Mouse (Mus musculus) adrenal gland, adult (tissue): ENCODE measurements at regions not wholly inside any gene's neighbourhood (a gene's known extent, or its start where the extent isn't known, plus 50 kb on each side); places are given as distances from the start of the nearest gene placed in this dataset.
A peak's percentile ranks its signal among the peaks of the same experiment; 100 is the strongest.
"Not testable (repeated sequence)": the region's sequence is repeated elsewhere in the genome, so short reads cannot be mapped to it uniquely, and the experiment has no call there.

Source experiments
- DNase-seq, 2 experiments: peaks; one replicate each; pipeline ENCODE4 v3.0.0; 2022 to 2023; ENCODE audit warnings: low spot score in 1 of 2; ENCODE audit not compliant: inconsistent age in 2 of 2

DNA sequence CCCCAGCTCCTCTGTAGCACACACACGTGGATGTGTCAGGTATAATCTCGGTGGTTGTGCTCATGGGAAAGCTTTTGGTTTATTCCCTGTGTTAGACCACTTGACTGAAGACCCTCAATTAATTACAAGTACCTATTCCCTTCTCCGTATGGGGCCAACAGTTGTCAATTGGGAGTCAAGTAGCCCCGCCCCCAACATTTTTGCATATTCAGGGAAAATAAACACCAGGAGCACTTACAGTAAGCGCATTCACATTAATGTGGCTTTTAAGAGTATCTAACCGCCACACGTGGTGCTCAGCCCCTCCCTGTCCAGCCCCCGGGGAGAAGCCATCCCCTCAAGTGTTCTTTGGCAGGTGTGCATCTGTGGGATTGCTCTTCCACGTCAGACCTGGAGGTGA lies 223.9 kb downstream of the Tpra1 start:
- no peak for DNase-seq

DNA sequence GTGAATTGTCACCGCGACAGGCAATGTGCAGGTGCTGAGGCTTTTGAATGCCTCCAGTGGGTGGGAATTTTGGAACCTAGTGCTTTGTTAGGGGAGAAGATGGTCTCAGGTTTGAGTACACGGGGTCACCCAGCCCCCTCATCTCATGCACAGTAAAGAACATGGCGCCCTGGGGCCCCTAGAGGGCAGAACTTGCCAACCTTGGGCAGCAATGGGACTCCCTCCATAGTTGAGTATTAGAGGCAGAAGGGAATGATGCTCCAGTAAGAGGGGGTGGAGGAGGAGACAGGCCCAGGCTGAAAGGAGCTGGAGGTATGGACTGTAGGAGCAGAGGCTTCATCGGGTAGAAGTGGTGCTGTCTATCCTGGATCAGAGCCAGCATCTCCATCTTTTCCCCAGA lies 226.1 kb downstream of the Tpra1 start:
- not testable (repeated sequence) for DNase-seq

DNA sequence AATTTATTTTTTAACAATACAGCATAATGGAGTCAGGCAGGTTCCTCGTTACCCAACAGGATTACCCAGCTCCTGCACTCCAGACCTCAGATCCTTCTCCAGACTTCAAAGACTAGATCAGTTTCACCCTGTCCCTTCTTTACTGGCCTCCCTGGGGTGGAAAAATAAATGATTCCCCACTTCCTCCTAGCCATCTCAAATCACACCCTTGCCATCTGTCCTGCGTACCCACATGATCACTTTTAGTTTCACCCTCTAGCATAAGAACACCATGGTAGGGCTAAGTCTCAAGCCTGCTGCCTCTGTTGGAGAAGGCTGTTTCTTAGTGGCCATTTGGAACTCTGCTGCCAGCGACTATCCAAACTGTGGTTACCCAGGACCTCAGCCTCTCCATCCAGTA lies 222.0 kb downstream of the Plxna1 start:
- no peak for DNase-seq

DNA sequence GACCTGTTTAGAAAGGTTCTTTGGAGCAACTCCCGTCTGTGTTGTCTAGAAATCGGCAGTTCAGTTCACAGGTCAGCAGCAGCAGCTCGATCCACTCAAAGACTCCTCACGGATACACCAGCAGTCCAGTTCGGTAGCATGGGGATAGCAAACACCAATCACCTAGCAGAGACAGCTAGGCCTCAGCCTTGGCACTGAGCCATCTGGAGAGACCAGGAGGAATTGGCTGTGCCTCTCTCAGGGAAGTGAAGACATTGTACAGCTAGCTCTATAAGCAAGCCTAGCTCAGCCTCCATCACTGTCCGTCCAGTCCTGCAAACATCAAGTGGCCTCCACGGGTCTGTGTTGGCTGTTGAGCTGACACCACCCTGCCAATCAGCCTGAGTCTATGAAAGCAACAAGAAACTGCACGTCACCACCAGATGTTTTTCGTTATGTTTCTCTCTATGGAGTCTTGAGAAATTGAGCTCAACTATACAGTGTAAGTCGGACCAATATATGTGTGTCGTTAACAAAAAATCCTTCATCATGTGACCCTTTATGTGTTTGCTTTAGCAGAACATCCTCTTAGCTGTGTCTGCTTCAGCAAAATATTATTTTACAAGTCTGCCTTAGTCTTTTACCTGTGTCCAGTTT lies 209.3 kb downstream of the Plxna1 start:
- no peak for DNase-seq

DNA sequence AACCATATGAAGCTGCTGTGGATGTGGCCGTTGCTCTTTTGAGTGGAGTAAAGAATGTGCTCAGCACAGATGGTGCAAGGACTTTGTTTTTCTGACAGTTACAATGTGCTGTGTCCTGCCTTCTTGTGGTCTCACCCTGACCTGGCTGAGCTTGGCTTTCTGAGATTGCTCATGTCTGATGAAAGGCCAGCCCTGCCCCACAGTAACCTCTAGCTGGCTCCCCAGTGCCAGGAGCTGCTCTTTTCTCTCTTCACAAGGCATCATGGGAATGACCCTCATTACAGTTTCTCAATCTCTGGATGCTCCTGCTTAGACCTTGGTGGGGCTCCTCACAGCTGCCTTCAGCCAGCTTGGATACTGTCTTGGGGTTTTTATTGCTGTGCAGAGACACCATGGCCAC lies 204.9 kb downstream of the Plxna1 start:
- DNase-seq, result peak in 1 of 2 experiments; percentile 75

DNA sequence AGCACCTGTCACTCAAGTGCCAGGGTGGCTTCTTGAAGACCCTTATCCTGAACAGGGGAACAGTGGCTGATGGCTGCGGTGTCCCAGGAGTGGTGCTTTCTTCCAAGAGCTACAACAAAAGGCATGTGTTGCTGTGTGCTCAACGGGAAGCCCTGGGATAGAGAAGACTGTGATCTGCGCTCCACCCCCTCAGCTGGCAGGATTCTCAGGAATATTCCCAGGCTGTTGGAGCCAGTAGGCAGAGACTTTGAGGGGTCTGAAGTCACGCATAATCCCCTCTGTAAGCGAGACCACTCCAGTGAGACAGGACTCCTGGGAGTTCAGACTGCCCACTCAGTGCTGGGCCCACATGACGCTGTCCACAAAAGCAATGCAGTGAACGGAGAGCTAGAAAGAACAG lies 202.4 kb downstream of the Plxna1 start:
- DNase-seq, result no peak

DNA sequence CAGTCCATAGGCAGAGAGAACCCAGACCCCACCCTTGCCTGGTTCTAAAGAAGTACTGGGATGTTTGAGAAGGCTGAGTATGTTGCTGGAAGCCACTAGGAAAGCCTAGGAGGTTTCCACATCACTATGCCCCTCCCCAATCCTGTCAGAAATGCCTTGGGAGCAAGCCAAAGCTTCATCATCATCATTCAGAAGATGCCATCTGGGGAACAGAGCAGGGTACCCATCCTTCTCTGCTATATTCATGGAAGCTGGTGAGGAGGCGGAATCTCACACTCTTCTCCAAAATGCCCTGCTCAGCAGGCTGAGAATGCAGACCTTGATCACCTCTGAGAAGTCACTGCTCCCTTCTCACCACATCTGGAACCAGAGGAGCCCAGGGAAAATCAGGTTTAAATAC lies 200.7 kb downstream of the Plxna1 start:
- DNase-seq, result no peak

DNA sequence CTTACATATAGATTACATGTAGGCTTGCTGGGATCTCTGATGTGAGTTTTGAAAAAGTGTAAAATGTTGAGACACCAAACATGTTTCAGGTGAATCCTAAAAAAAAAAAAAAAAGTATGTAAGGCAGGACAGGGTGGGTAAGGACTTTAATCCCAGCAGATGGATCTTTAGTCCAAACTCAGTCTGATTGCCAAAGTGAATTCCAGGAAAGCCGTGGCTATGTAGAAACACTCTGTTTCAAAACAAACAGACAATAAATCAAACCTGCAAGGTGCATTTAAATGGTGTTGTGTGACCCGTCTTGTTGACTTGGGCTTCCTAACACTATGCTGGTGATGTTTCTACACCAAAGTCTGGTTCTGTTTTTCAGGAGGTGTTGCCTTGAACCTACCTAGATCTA lies 192.9 kb downstream of the Plxna1 start:
- no peak for DNase-seq

DNA sequence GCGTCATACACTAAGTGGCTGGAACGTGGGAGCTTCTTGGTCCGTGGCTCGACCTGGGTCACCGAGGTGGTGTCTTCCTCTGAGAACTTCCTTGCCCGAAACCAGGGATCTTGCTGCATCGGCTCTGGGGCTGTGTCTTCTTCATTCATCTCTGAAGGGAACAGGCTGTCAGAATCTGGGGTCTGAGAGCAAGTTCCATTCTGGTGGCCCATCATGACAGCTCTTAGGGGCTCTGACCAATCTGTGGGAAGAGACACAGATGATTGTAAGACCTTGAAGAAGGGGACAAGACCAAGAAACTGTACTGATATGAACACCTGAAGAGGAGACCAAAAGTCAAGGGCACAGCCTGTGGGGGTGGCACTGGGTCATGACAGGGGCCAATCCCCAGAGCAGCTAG lies 177.5 kb downstream of the Plxna1 start:
- DNase-seq, result not testable (repeated sequence)

DNA sequence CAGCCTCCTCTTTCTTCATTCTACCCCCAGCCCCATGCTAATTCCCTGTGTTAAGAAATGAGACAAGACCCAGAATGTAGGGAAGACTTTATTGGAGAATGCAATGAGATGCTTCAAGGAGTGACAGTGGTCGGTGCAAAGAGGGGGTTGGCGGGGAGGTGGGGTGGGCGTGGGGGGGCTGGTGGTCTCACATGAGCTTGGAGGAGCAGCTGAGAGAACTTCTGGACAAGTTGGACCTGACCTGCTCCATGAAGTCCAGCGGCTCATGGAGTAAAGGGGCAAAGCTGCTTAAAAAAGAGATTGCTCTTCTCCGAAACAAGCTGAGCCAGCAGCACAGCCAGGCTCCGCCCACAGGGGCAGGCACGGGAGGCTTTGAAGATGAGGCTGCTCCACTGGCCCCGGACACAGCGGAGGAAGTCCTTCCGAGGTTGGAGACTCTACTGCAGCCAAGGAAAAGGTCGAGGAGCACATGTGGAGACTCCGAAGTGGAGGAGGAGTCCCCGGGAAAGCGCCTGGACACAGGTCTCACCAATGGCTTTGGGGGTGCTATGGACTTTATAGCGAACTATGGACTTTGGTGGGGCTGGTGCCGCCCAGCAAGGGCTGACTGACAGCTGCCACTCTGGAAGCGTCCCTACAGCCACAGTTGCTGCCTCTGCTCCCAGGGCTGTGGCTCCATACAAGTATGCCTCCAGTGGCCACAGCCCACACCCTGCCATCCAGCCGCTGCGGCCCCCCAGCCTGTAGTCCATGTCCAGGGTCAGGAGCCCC lies 161.7 kb downstream of the Plxna1 start:
- not testable (repeated sequence) for DNase-seq

DNA sequence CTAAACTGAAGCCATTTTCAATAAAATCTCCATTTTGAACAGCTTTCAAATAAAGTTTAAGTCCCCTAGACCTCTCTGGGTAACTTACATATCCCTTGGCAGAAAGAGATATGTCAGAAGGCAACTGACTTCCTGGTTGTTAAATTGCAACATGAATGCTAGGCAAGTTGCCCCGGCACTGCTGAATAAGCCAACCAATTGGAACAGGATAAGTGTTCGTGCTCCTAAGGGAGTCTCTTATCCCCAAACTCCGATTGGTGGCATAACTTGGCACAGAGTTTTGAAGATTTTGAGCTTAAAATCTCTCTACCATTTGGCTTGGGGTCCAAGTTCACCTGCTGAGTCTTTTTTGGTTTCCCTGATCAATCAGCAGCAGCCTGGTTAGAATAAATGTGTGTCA lies 147.4 kb downstream of the Plxna1 start:
- peak in 1 of 2 experiments; percentile 60 for DNase-seq

DNA sequence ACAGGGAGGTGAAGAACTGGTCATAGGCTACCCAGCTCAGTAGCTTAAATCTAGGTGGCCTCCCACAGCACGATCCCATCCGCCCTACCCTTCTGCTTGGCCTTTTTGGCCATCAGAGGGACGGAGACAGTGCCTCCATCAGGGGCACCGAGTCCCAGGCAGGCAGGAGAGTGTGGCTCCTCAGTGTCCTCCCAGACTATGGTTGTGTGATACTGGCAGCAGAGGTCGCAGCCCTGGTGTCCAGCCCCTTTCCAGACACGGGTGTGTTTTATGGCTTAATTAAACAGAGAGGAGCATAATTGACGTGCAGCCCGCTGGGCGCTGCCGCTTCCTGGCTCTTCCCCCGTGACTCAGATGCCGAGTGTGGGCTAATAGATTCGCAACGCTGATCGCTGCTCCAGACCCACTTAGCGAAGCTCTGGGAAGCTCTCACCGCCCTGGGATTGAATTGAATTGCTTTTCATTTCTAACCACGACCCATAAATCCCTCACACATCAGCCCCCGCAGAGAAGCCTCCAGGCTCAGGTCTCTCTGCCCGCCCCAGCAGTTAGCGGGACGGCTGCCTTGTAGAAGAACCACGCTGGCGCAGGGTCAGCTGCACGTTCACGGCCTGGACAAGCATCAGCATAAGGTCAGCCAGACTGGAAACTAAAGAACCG lies 126.9 kb downstream of the Plxna1 start:
- peak; percentile 46 to 73 for DNase-seq

DNA sequence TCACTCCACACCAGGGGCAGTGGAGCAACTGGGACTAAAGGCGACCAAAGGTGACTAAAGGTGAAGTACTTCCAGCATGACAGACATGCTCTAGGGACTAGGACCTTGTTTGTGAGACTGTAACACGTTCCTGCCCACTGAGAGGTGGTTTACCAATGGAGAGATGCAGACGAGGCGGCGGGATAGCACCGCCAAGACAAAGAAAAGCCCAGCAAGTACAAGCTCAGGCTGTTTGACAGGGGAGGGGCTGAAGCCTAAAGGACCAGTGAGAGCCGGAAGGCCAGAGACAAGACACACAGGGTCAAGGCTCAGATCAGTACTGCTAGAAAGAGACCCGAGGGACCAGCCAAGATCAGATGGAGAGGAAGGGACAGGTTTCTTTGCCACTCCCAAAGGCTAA lies 126.2 kb downstream of the Plxna1 start:
- no peak for DNase-seq

DNA sequence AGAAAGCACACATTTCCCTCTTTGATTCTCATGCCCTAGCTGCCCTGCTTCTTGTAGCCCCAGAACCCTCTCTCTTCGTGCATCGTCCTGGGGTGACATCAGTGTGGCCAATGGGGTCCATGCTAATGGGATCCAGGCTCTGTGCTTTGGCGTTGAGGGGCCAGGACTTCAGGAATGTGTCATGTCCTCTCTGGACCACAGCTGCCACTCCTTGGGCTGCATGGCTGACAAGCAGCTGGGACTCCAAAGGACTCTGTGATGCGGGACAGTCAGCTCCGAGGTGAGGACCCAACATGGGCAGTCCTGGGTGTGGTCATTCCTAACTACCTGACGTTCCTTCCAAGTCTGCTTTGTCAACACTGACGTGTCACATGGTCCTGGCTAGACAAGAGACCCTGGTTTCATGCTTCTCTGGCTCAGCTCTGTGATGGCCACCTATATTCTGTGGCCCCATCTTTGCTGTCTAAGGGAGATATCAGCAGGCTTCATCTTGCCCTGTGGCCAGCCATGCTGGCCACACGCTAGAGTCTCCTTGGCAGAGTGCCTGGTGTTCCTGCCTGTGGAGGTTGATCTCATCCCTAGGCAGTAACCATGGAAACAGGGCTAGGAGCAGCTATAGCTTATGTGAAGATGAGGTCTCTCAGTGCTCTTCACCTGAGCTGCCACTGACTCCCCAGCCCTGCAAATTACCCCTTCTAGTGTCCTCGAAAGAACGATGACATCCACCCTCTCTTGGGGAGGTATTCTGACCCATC lies 125.4 kb downstream of the Plxna1 start:
- peak; percentile 32 to 60 for DNase-seq

DNA sequence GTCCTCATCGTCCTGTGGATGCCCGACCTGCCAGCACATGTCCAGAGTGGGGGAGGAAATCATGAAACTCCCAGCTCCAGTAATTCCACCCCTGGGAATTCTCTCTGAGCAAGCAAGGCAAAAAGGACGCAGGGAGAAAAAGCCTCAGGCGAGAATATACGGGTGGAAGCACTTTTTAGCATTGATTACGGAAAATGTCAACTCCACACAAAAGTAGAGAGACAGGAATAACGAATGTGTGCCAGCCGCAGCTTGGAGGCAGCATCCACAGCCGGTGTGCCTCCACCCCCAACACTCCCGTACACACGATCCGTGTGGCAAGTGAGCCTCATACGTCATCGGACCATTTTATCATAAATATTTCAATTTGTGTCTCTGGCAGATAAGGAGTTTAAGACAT lies 123.5 kb downstream of the Plxna1 start:
- no peak for DNase-seq

DNA sequence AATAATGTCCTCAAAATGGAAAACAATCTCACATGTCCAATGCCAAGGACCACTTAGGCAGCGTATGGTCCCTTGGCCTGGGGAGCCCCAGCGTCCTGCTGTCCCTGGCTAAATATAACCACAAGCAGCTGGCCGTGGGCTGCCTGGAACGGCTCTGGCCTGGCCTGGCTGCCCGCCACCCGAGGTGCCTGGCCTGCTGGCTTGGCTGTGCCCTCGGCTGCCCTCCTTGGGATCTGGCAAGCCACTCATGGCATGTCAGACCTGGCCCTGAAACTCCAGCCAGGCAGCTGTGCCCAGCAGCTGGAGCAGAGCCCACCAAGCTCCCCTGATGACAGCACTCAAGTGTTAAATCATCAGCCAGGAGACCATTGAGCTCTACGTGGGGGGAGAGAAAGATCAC lies 122.9 kb downstream of the Plxna1 start:
- DNase-seq, result peak; percentile 31 to 81

DNA sequence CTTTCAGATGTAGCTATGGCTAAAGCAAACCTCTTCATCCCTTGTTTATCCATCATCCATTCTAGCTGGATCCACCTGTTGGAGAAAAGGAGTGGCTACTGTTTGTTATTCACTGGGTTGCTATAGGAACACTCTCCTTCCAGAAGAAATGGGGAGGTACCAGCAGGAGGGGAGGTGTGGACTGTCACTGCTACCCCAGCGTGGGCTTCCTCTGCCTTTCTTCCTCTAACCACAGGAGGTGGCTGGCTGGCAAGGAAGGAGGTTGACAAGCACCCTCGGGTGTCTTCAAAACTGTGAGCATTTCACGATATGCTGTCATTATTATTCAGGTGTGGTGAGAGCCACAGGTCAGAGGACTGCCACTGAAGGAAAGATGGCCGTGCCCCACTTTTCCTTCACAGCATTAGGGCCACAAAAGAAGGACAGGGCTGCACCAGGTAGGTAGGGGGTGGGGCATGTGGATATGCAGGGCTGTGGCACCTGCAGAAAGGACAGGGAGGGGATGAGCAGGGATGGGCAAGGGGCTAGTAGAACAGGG lies 122.2 kb downstream of the Plxna1 start:
- DNase-seq, result no peak

DNA sequence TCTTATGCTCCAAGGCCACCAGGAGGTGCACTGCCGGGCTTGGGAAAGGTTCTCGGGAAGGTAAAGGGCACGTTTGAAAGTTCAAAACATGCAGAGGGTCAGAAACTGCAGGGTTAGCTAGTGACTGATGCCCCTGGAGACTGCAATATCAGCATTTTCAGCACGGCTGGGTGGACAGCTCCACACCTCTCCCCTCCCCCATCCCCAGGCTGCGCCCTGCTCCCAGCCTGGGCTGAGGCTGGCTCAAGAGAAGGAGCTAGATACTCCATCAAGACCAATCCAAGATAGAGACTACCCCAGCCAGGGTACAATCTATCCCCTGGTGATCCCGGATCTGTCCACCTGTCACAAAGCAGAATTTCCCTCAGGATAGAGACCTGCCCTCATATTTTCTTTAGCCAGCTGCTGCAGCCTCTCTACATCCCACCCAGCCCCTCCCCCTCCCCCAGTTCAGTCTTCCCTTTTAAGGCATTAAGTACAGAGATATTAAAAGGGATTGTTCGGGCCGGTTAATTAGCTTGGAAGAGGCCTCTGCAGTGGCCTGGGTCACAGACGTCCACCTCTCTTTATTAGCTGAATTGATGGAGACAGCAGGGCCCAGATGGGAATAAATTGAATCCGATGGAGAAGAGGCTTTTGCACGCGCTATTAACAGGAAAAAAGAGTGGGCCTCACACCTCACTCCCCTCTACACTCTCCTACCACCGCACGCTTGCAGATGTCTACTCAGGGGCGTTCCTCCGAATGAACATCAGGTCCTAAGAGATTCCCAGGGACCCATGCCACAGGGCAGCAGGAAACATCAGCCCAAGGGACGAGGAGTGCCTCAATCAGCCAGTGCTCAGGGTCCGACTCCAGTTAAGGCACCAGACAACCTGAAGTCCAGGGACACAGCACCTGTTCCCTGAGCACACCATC lies 119.8 kb downstream of the Plxna1 start:
- DNase-seq, result peak in 1 of 2 experiments; percentile 52

DNA sequence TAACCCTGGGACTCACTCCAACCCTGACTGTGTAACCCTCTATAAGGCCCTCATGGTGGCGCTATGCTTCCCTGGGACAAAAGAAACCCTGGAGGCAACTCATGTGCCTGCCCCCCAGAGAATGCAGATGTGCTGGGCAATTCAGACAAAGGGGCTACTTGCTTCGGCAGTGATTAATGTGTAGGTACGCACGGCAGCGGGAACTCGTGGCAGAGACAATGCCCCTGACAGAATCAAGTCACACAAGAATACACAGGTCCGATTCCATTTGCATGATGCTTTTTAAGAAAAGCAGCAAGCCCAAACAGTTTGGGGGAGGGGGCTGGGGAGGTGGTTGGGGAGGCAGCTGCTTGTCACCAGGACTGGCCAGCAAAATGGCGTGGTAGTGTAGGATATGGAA lies 116.9 kb downstream of the Plxna1 start:
- DNase-seq, result no peak

DNA sequence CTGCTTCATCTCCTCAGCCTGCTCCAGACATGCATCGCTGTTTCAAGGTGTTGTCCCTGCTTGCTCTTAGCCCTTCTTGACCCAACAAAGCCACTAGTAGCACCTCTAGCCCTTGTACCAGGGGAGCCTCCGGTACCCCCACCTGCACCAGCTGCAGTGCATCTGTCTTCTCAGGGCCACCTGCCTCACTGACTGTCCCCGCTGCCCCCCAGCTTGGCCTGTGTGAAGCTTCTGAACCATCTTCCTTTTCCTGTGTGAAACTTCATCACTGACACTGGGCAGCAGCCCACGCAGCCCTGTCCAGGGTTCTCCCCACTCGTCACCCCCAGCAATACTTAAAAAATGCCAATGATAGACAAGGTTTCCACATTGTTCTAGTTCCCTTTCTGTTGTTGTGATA lies 116.2 kb downstream of the Plxna1 start:
- DNase-seq, result no peak
